Mouse (Mus musculus): ENCODE measurements at regions not wholly inside any gene's neighbourhood (a gene's known extent, or its start where the extent isn't known, plus 50 kb on each side); places are given as distances from the start of the nearest gene placed in this dataset.
A peak's percentile ranks its signal among the peaks of the same experiment; 100 is the strongest.

DNA sequence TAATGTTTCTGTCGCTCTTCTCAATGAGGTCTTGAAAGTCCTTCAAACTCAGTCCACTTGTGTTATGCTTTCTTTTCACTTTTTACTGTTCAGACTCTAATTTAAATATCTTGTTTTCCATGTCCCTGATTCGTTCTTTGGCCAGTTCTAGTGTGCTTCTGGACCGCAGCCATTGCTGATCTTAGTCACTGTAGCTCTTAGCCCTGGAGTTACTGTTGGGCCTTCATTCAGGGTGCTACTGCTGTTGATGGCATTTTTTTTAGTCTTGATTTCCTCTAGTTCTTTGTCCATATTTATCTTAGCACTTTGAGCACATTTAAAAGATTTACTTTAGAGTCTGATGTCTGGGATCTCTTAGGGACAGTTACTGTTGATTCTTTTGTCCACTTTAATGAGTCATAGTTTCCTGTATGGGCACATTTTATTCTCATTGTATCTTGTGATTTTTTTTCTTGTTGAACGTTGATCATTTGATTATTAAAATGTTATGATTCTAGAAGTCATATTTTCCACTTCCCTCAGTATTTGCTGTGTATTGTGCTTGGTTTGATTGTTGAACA is 127.8 kb downstream of the Cog6 start:
- H3K4me3 ChIP-seq: no peak overlapping the region
- no peak for DNase-seq
- no peak for TF ChIP-seq CTCF (IDR thresholded peaks at IDR 0.05)
- no peak overlapping the region for H3K27ac ChIP-seq
- intact Hi-C loops (cut with DNase I): no loop called here

DNA sequence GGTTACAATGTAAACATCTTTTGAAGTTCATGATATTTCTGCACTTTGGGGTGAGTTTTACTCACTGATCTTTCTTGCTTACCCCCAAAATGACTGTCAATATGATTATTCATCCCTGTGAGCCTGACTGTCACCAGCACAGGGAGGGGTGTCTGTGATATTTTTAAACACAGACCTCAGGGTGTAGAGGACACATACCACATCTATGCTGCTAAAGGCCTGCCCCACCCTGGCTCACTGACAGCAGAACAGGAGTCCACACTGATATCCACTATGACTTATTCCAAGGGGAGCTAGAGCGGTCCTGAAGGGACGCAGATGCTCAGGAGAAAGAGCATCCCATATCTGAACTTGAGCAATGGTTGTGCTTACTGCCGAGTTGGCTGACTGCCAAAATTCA is 135.1 kb downstream of the Cog6 start:
- DNase-seq: no peak
- H3K27ac ChIP-seq: no peak overlapping the region
- intact Hi-C loops (cut with DNase I): no loop called here
- TF ChIP-seq CTCF (IDR thresholded peaks at IDR 0.05): no peak
- H3K4me3 ChIP-seq: no peak overlapping the region

DNA sequence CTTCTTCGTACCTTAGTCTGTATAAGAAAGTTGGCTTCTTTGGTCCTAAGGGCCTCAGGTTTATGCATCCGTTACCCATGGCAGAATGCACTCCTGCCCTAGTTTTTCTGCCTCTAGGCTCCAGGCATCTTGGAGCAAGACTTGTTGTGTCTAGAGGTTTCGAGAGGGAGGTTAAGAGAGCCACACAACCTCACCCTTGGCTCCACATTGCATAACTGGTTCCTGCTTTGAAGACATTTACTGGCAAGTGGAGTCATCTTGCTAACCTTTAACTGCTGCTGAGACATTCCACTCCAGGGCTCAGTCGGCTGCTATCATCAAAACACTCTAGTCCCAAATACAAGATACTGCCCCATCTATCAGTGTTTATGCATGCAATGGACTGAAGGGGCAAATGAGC is 135.9 kb downstream of the Cog6 start:
- TF ChIP-seq CTCF (IDR thresholded peaks at IDR 0.05): no peak
- intact Hi-C loops (cut with DNase I): no loop called here

DNA sequence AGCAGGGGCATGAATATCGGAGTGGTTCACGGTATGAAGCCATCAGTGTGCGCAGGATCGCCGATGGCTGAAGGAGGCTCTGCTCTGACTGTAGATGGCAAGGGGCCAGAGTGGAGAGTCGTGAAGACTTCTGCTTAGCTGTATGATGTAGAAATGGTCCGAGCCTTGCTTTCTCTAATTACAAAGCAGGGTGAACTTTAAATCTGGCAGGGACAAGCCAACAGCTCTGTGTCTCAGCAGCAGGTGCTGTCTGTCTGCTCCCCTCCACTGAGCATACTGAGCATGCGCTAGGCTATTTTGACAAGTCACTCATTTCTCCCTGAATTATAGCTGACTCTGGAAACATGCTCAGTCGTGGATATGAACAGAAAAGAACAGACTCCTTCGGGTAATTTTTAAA is 137.3 kb downstream of the Cog6 start:
- intact Hi-C loops (cut with DNase I): no loop called here
- peak overlapping the region; percentile 38; the same call in 1 of the 2 replicates for H3K4me3 ChIP-seq
- peak; percentile 31 for DNase-seq
- peak overlapping the region; percentile 65; the same call in 1 of the 2 replicates for H3K27ac ChIP-seq
- TF ChIP-seq CTCF (IDR thresholded peaks at IDR 0.05): no peak

More for the DNA sequence above, 135.9 kb downstream of the Cog6 start:
- peak overlapping the region; percentile 41; the same call in 1 of the 2 replicates for H3K27ac ChIP-seq
- no peak for DNase-seq
- no peak overlapping the region for H3K4me3 ChIP-seq

DNA sequence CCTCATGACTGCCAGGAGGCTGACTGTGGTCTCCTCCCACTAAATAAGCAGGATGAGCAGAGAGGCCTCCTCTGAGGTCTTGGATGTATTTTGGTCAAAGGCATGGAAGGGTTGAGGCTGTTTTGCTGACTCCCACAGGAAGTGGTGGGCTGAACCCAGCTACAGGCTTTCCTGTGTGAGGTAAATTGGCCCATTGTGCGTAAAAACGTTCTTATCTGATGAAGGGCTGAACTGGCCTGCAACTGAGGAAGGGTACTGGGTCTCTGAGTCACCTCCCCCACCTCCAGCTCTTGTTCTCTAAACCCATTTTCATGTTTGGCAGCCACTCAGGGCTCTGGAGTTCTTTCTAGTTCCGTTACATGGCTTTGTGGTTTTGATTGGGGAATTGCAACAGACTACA is 138.7 kb downstream of the Cog6 start:
- Histone ChIP-seq H3K27ac (no peak overlapping the region; the same call in 1 of the 2 replicates), H3K4me3 (no peak overlapping the region)
- intact Hi-C loops (cut with DNase I): no loop called here
- DNase-seq: no peak
- no peak for TF ChIP-seq CTCF (IDR thresholded peaks at IDR 0.05)

DNA sequence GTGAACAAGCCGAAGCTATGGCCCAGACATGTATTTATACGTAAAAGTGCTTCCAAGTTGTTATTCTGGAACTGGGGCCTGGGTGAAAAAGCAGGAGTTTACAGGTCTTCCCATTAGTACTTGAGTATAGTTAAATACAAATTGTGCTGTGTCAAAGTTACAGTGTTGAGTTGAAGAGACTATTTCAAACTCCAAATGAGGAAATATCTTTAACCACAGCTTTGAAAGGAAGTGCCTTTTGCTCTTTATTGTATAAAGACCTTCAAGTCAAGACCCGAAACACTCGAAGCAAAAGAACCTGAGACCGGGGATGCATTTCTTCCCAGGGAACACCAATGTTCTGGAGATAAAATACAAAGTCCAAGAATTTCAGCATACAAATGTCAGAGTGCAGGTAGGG is 144.8 kb downstream of the Cog6 start:
- intact Hi-C loops (cut with DNase I): no loop called here
- H3K4me3 ChIP-seq: no peak overlapping the region
- no peak for DNase-seq
- H3K27ac ChIP-seq: no peak overlapping the region
- no peak for TF ChIP-seq CTCF (IDR thresholded peaks at IDR 0.05)

DNA sequence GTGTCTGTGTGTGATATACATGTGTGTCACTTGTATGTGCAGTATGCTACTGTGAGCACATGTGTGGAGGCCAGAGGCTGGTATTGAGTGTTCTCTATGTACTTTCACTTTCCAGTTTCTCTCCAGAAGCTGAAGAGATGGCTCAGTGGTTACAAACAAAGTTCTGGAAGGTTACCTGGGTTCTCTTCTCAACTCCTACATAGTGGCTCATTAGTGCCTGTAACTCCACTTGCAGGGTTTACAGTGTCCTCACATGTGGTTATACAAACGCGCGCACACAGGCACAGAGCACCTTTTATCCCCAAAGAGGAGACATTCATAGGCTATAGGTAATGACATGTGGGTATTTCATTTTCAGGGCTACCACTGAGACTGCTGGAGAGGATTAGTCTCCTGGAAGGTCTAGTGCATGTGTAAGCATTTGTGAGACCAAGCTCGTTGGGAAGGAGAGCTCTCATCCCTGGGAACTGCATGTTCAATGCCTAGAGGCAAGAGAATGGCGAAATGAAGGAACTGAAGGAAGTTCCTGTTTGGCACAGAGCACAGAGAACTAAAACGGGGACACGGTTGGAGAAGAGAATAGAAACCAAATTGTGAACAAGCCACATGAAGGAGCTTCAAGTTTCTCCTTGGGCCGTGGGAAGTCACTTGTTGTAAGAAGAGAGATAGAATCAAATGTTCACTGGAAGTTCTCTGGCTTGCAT is 153.7 kb downstream of the Cog6 start:
- no peak overlapping the region for H3K4me3 ChIP-seq
- intact Hi-C loops (cut with DNase I): no loop called here
- TF ChIP-seq CTCF (IDR thresholded peaks at IDR 0.05): no peak
- no peak for DNase-seq
- no peak overlapping the region for H3K27ac ChIP-seq

DNA sequence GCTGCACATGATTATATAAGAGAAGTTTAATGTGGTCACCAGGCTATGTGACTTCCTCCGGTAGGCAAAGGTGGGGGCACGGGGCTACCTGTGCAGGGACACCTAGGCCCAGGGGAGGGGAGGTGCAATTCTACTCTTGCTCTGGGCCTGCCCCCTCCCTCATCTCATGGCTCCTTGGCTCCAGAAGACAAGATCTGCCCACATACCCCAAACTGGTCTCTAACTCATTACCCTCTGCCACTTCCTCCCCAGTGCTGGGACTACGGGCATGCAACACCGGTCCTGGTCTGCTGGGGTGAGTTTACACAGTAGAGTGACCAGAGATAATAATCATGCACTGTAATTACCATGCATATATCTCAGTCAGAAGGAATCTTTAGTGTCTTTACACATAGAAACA is 155.0 kb downstream of the Cog6 start:
- DNase-seq: no peak
- H3K27ac ChIP-seq: no peak overlapping the region
- no peak for TF ChIP-seq CTCF (IDR thresholded peaks at IDR 0.05)
- intact Hi-C loops (cut with DNase I): no loop called here
- no peak overlapping the region for H3K4me3 ChIP-seq

DNA sequence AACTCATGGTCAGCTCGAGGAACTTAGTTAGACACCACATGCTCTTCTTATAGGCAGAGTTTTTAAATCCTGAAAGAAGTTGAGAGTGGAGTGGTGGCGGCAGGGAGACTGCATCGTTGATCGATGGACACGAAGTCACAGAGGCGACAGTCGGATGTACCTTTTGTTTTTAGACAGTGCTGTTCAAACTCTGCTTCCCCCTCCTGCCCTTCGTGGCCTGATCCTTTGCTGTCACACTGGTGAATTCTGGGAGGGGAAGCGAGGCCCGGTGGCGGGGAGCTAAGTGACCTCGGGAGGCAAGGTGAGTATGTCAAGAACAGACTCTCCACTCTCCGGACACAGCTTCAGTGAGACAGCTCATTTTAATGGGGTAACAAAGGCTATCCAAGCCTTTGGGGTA is 155.5 kb downstream of the Cog6 start:
- H3K4me3 ChIP-seq: no peak overlapping the region
- H3K27ac ChIP-seq: no peak overlapping the region
- TF ChIP-seq CTCF (IDR thresholded peaks at IDR 0.05): no peak
- intact Hi-C loops (cut with DNase I): no loop called here
- DNase-seq: no peak

DNA sequence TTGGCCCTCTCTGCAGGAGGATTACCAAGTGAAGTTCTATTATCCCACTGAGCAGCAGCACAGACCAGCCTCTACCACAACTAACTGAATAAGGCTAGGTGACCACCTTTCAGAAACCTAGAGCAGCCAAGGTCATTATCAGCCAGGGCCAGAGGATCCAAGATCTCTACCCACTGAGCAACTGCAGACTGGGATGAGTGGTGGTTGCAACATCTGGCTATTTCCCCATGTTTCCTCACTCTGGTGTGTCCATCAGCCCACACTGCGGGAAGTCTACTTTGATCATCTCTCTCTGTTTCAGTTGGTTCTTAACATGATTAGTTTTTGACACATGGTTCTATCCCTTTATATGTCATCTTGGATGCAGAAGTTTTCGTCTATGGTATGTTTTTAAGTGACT is 157.2 kb downstream of the Cog6 start:
- Histone ChIP-seq H3K27ac (no peak overlapping the region), H3K4me3 (no peak overlapping the region)
- no peak for DNase-seq
- intact Hi-C loops (cut with DNase I): no loop called here
- TF ChIP-seq CTCF (IDR thresholded peaks at IDR 0.05): no peak

DNA sequence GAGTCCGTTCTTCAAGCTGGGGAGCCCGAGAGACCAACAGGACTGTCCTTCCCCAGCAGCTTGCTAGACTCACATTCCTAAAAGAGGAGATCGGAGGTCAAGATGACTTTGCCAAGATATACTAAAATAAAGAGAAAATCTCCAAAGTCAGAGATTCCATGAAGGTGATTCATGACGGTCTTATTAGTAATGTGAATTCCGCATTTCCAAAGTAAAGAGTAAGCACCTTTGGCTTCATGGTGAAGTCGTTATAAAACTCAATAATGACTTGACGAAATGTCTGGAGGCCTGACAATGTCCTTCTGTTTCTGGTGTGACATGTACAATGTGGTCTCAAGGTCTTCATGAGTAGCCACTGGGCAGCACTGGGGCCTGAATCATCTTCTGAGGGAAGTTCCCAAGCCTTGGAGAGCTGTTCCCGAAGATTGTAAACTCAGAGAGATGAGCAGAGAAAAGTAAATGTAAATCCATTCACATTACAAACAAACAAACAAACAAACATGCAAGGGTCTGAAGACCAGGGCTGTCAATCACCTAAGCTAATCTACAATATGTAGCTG is 157.7 kb downstream of the Cog6 start:
- no peak for DNase-seq
- no peak for TF ChIP-seq CTCF (IDR thresholded peaks at IDR 0.05)
- intact Hi-C loops (cut with DNase I): no loop called here
- H3K27ac ChIP-seq: no peak overlapping the region
- H3K4me3 ChIP-seq: no peak overlapping the region

DNA sequence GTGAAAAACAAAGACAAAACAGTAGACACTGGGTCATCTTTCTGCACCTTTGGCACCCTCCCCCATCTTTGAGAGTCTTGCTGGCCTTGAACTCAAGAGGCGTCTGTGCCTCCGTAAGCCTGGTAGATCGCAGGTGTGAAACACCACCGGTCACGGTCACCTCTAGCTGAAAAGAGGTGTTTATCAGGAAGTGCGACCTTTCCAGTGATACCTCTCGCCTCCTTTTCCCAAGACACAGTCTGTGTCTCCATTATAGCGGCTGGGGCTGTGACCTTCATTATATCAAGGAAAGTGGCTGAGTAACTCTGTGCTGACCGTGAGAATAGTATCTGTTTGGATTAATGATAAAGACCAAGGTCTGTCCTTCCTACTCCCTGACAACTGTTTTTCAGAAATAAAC is 158.8 kb downstream of the Cog6 start:
- TF ChIP-seq CTCF (IDR thresholded peaks at IDR 0.05): no peak
- H3K4me3 ChIP-seq: no peak overlapping the region
- DNase-seq: no peak
- H3K27ac ChIP-seq: no peak overlapping the region
- intact Hi-C loops (cut with DNase I): no loop called here

DNA sequence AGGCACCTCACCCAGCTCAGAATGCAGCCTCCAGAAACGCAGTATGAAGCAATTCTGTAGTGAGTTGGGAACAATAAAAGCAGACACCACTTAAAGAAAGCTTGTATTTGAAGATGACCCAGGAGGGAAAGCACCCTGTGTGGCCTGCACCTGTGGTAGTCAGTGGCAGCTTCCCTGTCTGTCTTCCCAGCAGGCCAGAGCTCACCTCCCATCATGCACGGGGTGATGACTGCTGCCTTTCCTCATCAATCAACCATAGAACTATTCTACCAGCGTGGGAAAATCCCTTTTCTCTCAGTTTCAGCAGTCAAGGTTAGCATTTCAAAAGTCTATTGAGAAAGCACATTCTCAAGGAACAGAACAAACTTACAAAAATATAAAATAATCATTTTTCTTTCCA is 160.0 kb downstream of the Cog6 start:
- Histone ChIP-seq H3K4me3 (no peak overlapping the region), H3K27ac (no peak overlapping the region)
- TF ChIP-seq CTCF (IDR thresholded peaks at IDR 0.05): no peak
- intact Hi-C loops (cut with DNase I): no loop called here
- no peak for DNase-seq

DNA sequence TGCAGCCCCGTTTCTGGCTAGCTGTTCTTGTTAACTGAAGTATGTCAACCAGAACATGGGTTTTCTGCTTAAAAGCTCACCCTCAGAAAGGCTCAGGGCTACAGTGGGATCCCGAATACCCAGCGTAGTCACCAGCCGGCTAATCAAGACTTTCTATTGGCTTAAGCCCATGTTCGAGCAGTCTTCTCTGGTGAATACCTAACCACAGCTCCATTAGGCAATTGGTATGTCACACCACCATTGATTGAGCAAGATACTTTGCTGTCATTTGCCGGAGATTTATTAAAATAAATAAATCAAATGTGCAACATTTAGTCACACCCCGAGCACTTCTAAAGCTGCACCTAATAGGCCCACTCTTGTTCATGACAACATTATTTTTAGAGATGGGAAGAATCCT is 162.5 kb downstream of the Cog6 start:
- intact Hi-C loops (cut with DNase I): loop anchor here (5.0 kb wide), 1 partner anchor 72 kb away; no protein-coding TSS in a partner anchor
- Histone ChIP-seq H3K27ac (no peak overlapping the region), H3K4me3 (no peak overlapping the region)
- TF ChIP-seq CTCF (IDR thresholded peaks at IDR 0.05): no peak
- no peak for DNase-seq
